Mouse (Mus musculus): Measurements from ENCODE around the gene Gzmn. TPM values are rescaled to one million over a fixed set of nuclear protein-coding genes. Genes with fewer than 3 reads are reported as not detected.

Gzmn gene
- polyA plus RNA-seq (2012; rRNA removed; ENCODE audit: low replicate concordance): not detected in 2 replicates

DNA sequence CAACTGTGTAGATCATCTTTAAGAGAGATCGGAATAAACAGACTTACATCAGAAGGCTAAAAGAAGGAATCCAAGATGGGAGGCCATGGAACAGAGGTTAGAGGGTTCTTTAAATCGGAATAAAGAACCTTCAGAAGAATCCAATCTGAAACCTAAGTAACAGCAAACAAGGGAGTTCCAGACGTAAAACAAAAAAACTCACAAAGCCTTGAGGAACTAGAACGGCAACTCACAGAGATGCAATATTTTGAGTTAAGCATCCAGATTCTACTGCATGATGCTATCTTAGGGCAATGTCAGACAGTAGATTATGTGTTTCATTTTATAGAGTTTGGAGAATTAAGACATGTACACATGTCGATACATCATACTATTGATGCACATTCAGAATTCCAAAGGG lies at the start of gene Gzmn:
Gene Gzmn (minus strand): TSS at position 101 of the 400 bp plus-strand sequence.

DNA sequence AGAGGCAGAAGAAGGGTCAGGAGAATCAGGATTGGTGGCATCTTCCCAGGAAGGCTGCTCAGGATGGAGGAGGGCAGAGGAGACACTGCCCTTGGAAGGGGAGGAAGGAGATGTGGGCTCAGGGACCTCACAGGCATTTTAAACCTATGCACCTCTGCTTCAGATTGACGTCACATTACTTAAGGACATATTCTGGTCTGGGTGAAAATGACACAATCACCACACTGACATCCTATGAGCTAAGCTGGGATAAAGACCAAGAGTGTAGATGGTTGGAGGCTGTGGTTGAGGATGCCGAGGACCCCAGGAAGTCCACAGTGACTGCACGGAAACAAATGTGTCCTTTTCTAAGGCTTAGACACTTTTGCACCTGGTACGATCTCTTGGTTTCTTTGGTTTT lies 36.9 kb upstream of the Gzmn start, which contains the start of gene Gzmf:
Gene Gzmf (minus strand): TSS at position 101 of the 400 bp plus-strand sequence.

DNA sequence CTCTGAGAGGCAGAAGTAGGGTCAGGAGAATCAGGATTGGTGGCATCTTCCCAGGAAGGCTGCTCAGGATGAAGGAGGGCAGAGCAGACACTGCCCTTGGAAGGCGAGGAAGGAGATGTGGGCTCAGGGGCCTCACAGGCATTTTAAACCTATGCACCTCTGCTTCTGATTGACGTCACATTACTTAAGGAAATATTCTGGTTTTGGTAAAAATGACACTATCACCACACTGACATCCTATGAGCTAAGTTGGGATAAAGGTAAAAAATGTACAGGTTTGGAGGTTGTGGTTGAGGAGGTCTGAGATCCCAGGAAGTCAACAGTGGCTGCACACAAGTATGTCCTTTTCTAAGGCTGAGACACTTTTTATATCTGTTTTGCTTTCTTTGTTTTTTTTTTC lies 14.9 kb downstream of the Gzmn start, which contains the start of gene Gzmg:
Gene Gzmg (minus strand): TSS at position 101 of the 400 bp plus-strand sequence.

DNA sequence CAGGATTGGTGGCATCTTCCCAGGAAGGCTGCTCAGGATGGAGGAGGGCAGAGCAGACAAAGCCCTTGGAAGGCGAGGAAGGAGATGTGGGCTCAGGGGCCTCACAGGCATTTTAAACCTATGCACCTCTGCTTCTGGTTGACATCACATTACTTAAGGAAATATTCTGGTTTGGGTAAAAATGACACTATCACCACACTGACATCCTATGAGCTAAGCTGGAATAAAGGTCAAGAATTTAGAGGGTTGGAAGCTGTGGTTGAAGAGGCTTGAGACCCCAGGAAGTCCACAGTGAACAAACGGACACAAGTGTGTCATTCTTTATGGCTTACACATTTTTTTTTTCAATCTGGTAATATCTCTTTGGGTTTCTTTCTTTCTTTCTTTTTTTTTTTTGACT lies 41.9 kb downstream of the Gzmn start, which contains the start of gene Gzmd:
Gene Gzmd (minus strand): TSS at position 101 of the 400 bp plus-strand sequence.

DNA sequence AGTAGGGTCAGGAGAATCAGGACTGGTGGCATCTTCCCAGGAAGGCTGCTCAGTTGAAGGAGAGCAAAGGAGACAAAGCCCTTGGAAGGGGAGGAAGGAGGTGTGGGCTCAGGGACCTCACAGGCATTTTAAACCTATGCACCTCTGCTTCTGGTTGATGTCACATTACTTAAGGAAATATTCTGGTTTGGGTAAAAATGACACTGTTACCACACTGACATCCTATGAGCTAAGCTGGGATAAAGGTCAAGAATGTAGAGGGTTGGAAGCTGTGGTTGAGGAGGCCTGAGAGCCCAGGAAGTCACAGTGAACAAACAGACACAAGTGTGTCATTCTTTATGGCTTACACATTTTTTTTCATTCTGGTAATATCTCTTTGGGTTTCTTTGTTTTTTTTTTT lies 53.9 kb downstream of the Gzmn start, which contains the start of gene Gzme:
Gene Gzme (minus strand): TSS at position 101 of the 400 bp plus-strand sequence.

Other genes with a start within 250 kb of the Gzmn start
- gene Cma1, start 229.9 kb downstream of the Gzmn start, polyA plus RNA-seq (2012; rRNA removed; ENCODE audit: low replicate concordance): 2.2 and 10.2 TPM in 2 replicates
- not detected in 2 replicates for gene Cma2, start 223.6 kb downstream of the Gzmn start, polyA plus RNA-seq (2012; rRNA removed; ENCODE audit: low replicate concordance)
- gene Mcpt1, start 156.6 kb downstream of the Gzmn start, polyA plus RNA-seq (2012; rRNA removed; ENCODE audit: low replicate concordance): not detected in 2 replicates
- gene Mcpt9, start 144.1 kb downstream of the Gzmn start, polyA plus RNA-seq (2012; rRNA removed; ENCODE audit: low replicate concordance): not detected in 2 replicates
- not detected in 2 replicates for gene Mcpt2, start 132.6 kb downstream of the Gzmn start, polyA plus RNA-seq (2012; rRNA removed; ENCODE audit: low replicate concordance)
- gene Mcpt4, start 112.3 kb downstream of the Gzmn start, polyA plus RNA-seq (2012; rRNA removed; ENCODE audit: low replicate concordance): 1.1 and 8.6 TPM in 2 replicates
- gene Mcpt8, start 89.3 kb downstream of the Gzmn start, polyA plus RNA-seq (2012; rRNA removed; ENCODE audit: low replicate concordance): not detected in 2 replicates
- gene Ctsg, start 72.0 kb downstream of the Gzmn start, polyA plus RNA-seq (2012; rRNA removed; ENCODE audit: low replicate concordance): not detected in 2 replicates
- gene Gzme, start 54.0 kb downstream of the Gzmn start, polyA plus RNA-seq (2012; rRNA removed; ENCODE audit: low replicate concordance): 0.14 TPM in 1 of 2 replicates, not detected in the other
- gene Gzmd, start 42.0 kb downstream of the Gzmn start, polyA plus RNA-seq (2012; rRNA removed; ENCODE audit: low replicate concordance): 0.86 TPM in 1 of 2 replicates, not detected in the other
- gene Gzmg, start 15.0 kb downstream of the Gzmn start, polyA plus RNA-seq (2012; rRNA removed; ENCODE audit: low replicate concordance): not detected in 2 replicates
- gene Gzmf, start 36.8 kb upstream of the Gzmn start, polyA plus RNA-seq (2012; rRNA removed; ENCODE audit: low replicate concordance): 1.1 TPM in 1 of 2 replicates, not detected in the other
- 5.1 TPM in 1 of 2 replicates, not detected in the other for gene Gzmc, start 60.1 kb upstream of the Gzmn start, polyA plus RNA-seq (2012; rRNA removed; ENCODE audit: low replicate concordance)
- gene Gzmb, start 87.7 kb upstream of the Gzmn start, polyA plus RNA-seq (2012; rRNA removed; ENCODE audit: low replicate concordance): 1.1 and 10.4 TPM in 2 replicates
- 4.3 TPM in 1 of 2 replicates, not detected in the other for gene Atp12a, start 190.5 kb upstream of the Gzmn start, polyA plus RNA-seq (2012; rRNA removed; ENCODE audit: low replicate concordance)
- gene Rnf17, start 228.0 kb upstream of the Gzmn start, polyA plus RNA-seq (2012; rRNA removed; ENCODE audit: low replicate concordance): 0.19 and 0.22 TPM in 2 replicates

Data from subcutaneous adipose tissue, adult 2 months (tissue).